Mouse (Mus musculus) embryo, embryonic 9.5 days (tissue): ENCODE measurements around the gene Cpa4.
A peak's percentile ranks its signal among the peaks of the same experiment; 100 is the strongest.

Source experiments
- DNase-seq: peaks from one replicate; pipeline ENCODE4 v3.0.0-alpha.2; 2017; ENCODE audit errors: extremely low spot score

The Cpa4 gene

DNA sequence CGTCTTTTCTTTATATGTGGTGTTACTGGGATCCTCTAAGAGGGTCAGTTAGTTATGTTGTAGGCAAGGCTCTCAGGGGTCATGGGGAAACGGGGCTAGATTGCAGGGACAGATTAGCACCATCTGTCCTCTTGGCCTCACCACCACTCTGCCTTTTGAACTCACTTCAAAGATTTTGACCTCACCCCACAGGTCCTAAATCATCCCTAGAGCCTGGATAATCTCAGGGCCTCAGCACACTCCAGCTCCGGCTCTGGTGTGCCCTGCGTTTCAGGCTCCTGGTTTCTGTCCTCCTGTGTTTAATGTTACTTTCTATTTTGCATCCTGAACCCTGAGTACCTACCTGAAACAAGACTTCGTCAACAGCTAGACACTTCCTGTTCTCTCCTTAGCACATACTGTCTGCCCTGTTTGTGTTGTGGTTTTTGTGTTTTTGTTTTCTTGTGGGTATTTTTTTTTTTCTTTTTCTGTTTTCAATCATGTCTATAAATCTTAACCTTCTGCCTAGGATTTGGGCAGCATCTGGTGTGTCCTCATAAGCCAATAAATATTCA lies 23.8 kb downstream of the Cpa4 start:
- DNase-seq = peak; percentile 47

DNA sequence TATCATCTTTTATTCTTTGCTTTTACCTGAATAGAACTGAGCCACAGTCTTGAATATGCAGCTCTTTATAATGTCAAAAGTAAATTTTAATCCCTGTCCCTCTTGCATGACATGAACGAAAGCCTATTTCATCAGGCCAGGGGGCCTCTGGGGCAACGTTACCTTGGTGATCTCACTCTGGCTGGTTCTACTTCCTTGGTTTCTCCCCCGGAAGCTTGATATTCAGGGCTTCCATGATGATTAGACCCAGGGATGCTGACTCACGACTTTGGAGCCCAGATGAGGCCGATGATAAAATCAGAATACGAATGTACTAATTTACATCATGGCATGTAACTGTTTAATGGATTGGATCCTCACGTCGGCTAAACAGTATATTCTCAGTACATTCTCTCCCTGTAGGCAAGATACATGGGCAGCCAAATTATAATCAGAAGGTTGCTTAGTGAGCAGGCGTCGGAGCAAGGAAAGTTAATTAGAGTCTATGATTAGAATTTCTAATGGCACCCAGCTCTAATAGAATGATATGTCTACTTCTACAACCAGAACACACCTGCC lies 24.3 kb downstream of the Cpa4 start:
- DNase-seq = no peak

DNA sequence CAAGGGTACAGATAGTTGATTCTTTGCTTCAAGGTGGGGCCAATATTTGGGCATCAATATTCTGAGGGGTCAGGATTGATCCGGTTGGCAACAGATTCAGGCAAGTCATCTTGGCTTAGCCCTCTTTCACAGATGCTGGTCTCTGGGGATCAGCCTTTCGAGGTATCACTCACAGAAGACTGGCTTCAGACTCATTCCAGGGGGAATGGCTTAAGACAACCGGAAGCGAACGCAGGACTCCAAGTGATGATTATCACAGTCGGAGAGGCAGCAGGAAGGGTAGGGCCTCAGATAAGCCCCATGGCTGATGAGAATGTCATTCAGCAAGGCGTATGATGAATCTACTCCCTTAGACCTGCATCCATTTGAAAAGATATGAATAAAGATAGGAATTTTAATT lies 26.2 kb downstream of the Cpa4 start:
- DNase-seq = no peak

- no peak for DNase-seq
Observed at GRCm38 (mm10) chr6:30596230-30596898, 28.2 kb downstream of the Cpa4 start.

- DNase-seq = peak; percentile 51
Observed at GRCm38 (mm10) chr6:30600033-30600432, 31.9 kb downstream of the Cpa4 start.

GRCm38 (mm10) chr6:30600995-30601394 lies 32.8 kb downstream of the Cpa4 start:
- no peak for DNase-seq

DNA sequence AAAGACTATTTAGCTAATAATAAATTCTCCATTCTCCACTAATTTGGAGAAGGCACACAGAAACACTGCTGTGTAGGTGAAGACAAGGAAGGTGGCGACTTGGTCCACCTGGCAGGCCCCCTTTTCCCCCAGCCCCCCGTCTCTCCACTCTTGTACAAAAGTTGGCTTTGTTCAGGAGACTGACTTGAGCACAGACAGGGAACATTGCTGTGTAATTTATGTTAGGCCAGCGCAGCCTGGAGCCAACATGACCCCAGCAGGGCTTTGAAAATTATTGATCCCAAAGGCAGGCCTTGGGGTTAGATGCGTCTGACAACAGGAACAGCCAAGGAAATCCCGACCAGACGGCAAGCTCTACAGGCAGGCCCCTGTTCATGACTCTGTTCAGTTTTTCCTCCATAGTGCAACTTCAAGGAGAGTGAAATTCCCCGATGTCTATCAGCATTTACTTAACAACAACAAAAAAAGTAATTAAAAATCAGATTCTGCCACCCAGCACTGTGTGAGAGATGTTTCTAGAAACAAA lies 36.2 kb downstream of the Cpa4 start:
- DNase-seq = no peak

- DNase-seq = no peak
Observed at GRCm38 (mm10) chr6:30605111-30605510, 36.9 kb downstream of the Cpa4 start.

DNA sequence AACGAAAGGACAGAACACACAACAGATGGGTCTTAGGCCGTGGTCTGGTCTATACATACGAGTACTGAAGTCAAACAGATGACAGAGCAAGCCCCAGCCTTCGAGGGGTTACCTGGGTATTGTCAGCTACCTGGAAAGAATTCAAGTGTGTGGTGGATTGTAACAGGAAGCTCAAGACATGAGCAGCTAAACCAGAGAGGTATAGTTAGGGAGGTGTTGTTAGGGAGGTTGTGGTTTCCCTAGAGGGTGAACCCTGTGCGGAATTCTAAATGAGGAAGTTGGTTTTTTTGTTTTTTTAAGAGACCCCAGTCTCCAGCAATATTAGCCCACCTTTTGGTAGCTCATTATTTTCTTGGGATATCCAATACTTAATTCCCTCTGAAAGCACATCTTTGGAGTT lies 37.5 kb downstream of the Cpa4 start:
- no peak for DNase-seq

GRCm38 (mm10) chr6:30610710-30611109 lies 42.5 kb downstream of the Cpa4 start, which contains the start of gene Cpa5:
Gene Cpa5 (plus strand): TSS chr6:30611010.
- no peak for DNase-seq

- peak; percentile 39 for DNase-seq
Observed at GRCm38 (mm10) chr6:30611212-30611611, 43.0 kb downstream of the Cpa4 start.

DNA sequence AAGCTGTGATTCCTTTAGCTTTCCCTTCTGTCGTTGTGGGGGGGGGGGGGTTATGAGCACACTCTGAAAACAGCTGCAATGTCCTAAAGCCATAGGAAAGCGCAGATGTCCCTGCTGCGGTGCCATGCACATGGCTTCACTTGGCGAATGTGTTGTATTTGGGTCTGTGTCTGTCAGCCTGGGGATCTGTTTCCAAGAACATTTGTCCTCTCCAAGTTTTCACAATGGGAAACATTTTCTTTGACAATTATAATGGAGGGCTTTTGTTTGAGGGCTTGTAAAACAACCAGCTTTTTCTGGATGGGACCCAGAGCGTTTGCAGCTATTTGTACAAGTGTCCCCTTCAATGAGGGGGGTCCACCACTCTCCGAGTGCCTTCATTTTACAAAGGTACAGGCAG lies 46.1 kb downstream of the Cpa4 start:
- no peak for DNase-seq

DNA sequence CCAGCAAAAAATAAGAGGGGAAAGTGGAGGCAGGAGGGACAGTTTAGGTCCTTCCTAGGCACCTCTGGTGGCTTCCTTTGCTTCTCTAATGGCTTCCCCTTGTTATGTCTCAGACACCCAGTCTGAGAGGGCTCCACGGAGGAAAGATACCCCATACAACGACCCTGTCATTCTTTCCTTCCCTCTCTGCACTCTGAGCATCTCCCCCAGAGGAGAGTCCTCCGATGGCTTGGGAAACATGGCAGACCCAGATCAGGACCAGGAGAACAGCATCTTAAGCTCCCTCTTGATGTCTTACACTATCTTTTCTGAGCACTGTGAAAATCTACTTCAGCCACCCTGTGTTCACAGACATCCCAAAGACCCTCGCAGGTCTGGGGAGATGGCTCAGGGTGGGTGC lies 47.6 kb downstream of the Cpa4 start:
- no peak for DNase-seq

DNA sequence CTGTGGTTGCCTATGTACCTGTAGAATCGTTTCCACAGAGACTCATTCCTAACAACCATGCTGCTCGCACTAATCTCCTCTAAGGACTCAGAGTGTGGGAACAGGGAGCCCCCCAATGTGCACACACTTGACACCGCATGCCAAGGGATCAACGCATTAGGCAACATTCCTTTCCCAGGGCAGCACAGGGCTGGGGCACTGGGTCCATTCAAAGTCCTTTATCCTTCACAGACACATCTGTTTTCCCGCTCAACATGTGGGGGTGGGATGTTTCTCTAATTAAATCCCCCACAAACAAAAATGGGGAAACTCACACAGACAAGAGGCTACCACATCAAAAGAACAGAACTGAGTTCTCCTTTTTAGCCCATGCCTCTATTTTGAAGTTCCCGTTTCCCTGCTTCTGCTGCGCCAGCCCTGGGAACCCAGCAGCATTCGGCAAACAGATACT lies 48.3 kb downstream of the Cpa4 start:
- DNase-seq = peak; percentile 81

DNA sequence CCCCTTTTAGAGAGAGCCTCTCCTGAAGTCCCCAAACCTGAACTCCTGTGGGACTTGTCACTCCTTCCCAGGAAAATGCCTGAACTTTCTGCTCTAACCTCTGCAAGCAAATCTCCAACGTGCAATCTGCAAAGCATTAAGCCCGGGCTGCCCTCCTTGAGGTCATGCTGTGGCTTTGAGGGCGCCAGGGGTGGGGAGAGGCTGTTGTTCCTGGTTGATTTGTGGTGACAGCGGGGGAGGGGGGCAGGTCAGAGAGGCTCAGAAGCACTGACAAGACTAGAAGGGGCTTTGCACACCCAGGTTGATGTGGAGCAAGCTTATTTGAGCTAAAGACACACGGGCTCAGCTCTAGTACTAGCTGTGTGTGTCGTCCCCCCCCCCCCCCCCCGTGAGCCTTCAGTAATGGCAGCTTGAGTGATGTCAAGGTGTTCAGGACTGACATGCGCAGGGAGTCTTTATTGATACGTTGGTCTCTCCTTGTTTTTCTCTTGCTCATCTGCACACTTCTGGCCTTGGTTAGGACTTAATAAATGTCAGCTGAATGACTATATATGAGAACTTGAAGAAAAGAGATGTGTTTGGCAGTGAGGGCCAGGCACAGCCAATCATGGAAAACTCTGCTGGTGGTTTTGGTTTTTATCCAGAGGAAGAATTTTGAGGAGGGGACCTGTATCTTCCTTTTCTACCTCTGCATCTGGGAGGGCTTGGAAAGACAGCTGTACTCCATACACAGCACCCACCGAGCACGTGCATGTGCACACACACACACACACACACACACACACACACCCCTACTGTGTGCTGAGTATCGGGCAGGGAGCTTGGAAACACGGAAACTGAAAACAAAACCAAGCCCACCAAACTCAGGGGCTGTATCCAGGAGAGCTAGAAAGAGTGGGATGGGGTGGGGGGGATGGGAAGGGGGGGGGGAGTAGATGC lies 49.1 kb downstream of the Cpa4 start:
- peak; percentile 93 for DNase-seq

DNA sequence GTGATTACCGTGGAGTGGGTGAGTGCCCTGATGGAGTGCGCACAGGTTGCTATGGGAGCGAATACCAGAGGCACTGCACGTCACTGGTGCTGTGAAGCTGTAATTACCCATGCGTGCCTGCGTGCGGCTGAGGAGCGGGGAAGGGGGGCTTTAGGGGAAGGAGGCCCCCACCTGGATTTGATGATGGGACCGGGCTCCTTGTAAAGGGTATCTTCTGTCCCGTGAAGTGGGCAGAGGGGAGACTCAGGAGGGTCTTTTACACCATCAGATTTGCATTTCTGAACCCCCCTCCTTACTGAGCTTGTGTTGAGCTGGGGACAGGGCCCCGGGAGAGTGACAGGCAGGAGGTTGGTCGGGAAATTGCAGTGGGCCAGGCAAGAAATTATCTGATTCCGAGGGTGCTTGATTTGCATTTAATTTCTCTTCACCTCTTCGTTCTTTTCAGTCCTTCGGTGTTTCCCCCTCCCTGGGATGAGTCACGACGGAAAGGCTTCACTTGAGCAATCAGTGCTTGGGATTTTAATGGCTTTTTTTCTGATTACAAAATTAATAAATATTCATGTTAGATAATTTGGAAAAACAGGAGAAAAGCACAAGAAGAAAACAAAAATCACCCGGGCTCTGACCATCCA lies 49.9 kb downstream of the Cpa4 start:
- DNase-seq = peak; percentile 77

GRCm38 (mm10) chr6:30618735-30619134 lies 50.6 kb downstream of the Cpa4 start:
- DNase-seq = no peak

DNA sequence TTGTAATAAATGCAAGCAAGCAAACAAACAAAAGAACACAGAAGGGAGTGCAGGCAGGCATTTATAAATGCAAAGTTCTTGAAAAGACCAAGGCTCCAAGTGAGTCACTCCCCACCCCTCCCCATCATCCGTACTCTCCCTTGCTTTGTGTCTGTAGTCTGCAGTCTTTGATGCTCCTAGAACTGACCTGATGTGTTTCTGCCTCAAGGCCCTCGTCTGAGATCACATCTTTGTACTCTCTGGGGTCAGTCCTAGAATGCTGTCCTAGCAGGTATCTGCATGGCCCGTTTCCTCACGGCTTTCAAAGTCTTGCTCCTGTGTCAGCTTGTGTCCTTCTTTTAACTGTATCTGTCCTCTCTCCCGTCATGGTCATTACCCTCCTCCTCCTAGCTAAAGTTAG lies 51.4 kb downstream of the Cpa4 start:
- no peak for DNase-seq

GRCm38 (mm10) chr6:30620591-30620990 lies 52.4 kb downstream of the Cpa4 start:
- no peak for DNase-seq

DNA sequence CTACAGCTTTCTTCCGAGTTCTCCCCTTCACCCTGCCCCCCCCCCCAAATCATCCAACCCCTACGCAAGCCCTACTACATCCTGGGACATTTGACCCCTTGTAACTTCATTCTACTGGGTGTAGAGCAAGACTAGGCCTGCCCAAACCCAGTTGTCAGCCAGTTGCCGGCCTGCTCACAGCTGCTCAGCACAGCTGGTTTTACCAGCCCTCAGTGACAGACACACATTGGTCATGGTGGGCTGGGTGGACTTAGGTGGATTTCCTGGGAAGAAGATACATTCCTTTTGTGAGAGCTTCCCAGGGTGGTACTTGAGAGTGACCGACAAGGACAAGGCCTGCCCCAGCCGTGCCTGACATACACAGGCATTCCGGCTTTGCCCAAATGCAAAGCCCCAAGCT lies 52.8 kb downstream of the Cpa4 start:
- DNase-seq = no peak

- DNase-seq = no peak
Observed at GRCm38 (mm10) chr6:30621986-30622389, 53.8 kb downstream of the Cpa4 start.

DNA sequence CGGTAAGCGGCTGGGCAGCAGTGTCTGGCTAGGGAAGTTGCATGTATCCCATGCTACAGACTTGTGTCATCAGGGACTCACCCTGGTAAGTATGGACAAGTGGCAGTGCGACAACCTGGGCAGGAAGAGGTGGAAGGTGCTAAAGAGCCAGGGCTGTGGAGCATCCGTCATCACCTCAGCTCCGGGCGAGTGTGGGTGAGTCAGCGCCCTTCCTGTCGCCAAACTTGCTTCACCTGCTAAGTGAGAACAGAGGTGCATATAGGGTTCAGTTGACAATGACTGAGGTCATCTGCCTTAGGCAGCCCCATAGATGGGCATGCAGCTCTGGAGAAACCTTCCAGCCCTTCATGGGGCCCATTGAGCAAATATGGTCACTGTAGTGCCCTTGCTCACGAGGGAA lies 56.6 kb downstream of the Cpa4 start:
- DNase-seq = no peak
